Mouse (Mus musculus): ENCODE measurements around the gene Tlr4. TPM values are rescaled to one million over a fixed set of nuclear protein-coding genes. Genes with fewer than 3 reads are reported as not detected.

The Tlr4 gene
- 0.51 and 0.65 TPM in 2 replicates for polyA plus RNA-seq (2021; fragmentation: Nextera tagmentation)
- long read RNA-seq, experiment 1, full-length matches to known transcripts, result 2 of 2 reads
- long read RNA-seq, experiment 1, partial matches to known transcripts, result 0 of 2 reads
- long read RNA-seq, experiment 1, other reads (novel, unspliced or antisense), result 0 of 2 reads
- long read RNA-seq, experiment 2, full-length matches to known transcripts, result 3 of 4 reads
- long read RNA-seq, experiment 2, partial matches to known transcripts, result 0 of 4 reads
- long read RNA-seq, experiment 2, other reads (novel, unspliced or antisense), result 1 of 4 reads

DNA sequence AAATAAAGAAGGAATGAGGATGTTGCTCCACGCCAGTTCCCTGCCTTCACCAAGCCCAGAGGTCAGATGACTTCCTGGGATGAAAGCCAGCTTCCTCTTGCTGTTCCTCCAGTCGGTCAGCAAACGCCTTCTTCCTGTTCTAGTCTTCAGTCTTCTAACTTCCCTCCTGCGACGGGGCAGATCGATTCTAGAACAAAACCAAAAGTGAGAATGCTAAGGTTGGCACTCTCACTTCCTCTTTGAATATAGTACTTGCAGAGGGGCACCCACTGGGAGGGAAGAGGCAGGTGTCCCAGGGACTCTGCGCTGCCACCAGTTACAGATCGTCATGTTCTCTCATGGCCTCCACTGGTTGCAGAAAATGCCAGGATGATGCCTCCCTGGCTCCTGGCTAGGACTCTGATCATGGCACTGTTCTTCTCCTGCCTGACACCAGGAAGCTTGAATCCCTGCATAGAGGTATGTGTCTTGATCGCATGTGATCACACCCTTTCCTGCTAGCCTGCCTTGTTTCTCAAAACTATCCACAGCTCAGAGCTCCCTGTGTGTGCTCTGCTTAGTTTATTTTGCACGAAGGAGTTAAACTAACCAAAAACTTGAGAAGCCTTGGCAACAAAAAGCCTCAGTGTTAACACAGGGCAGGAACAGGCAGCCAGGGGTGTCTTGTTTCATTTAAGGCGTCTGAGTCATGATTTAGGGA, at the start of gene Tlr4:
Gene Tlr4, plus strand, starts transcription at position 122 of the 700 bp plus-strand sequence.

